Mouse (Mus musculus): Measurements from ENCODE around the gene Wdr26. TPM values are rescaled to one million over a fixed set of nuclear protein-coding genes. Genes with fewer than 3 reads are reported as not detected.

Gene Wdr26
- polyA plus RNA-seq, 1 experiment from 2014 or later, result 50.1 TPM

DNA sequence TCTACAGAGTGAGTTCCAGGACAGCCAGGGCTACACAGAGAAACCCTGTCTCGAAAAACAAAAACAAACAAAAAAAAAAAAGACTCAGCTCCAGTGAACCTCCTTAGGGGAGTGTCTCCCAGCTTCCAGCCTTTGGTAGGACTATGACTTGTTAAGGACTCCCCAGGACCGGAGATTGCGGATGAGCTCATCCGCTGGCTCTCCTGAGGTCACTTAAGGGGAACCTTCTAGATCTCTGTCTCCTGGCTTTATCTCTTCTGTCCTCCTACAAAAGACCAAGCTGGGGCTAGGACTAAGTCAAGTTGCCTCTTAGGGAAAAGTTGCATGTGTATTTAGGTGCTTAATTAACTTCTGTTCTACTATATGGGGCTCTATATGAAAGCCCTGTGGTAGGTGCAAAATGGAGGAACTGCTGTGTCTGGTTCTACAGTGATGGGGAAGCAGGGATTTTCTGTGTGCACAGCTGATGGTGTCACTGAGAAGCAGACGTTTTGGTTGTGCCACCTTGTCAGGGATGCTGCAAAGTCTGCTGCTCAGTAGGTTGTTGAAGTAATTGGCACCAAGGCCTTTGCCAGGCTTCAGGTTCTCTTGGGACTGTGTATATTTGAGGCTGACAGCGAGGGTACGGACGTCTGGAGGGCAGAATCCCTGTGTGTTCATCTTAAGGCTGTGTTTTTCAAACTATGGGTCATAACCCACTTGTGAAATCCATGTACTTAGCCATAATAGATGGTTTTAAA is 2.7 kb upstream of the Wdr26 start:
- Histone ChIP-seq H3K27ac (ENCODE audit: low read depth, low read length) (no peak overlapping the region), H3K36me3 (ENCODE audit: control insufficient read depth, insufficient read depth, low read length) (no peaks in the 10 kb centered on the region), H3K4me1 (replicated peaks; ENCODE audit: control insufficient read depth, insufficient read depth, low read length) (0 out of 2 replicates have a peak, but pooled peaks cover 4% of the 10 kb centered on the region), H3K9ac (ENCODE audit: low read depth, low read length) (no peak overlapping the region), H3K4me3 (ENCODE audit: low read depth, low read length) (no peak overlapping the region), H3K9me3 (ENCODE audit: control insufficient read depth, low read length) (no peaks in the 10 kb centered on the region), H3K27me3 (ENCODE audit: control insufficient read depth, insufficient read depth, low read length) (no peaks in the 10 kb centered on the region), H3K4me2 (replicated peaks; ENCODE audit: low read depth, low read length) (no peak overlapping the region)
- DNase-seq (ENCODE audit: low spot score) (no peak), ATAC-seq (ENCODE audit: low FRiP score) (no peak)
- 85% methylated on average over 8 of the region's 8 CpGs for WGBS

DNA sequence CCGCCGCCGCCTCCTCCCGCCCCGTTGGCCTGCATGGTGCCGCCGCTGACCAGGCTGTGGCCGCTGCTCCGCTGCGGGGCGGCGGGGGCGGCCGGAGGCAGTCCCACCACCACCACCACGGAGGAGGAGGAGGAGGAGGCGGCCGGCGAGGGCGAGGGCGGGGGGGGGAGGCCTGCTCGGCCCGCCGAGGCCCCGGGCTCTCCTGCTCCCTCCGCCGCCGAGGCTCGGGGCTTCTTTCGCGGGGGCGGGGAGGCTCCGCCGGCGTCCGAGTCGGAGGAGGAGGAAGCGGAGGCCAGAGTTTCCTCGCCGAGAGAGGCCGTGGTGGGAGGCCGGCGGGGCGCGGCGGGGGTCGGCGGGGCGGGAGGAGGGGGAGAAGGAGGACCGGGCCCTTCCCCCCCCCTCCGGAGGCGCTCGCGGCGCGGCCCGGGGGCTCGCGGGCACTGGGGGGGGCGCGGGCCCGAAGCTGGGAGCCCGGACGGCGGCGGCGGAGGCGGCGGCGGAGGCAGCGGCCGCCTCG is 340 bp downstream of the Wdr26 start:
- 0% methylated on average over 1 of the region's 72 CpGs for WGBS
- peak overlapping the region; percentile 93 for H3K4me3 ChIP-seq (ENCODE audit: low read depth, low read length)
- peak overlapping the region; percentile 90 for H3K27ac ChIP-seq (ENCODE audit: low read depth, low read length)
- H3K9ac ChIP-seq (ENCODE audit: low read depth, low read length), result peak overlapping the region; percentile 90
- no peaks in the 10 kb centered on the region for H3K9me3 ChIP-seq (ENCODE audit: control insufficient read depth, low read length)
- 0 out of 2 replicates have a peak, but pooled peaks cover 4% of the 10 kb centered on the region for H3K4me1 ChIP-seq (replicated peaks; ENCODE audit: control insufficient read depth, insufficient read depth, low read length)
- DNase-seq (ENCODE audit: low spot score) (peak; percentile 59), ATAC-seq (ENCODE audit: low FRiP score) (peak; percentile 61)
- H3K27me3 ChIP-seq (ENCODE audit: control insufficient read depth, insufficient read depth, low read length), result no peaks in the 10 kb centered on the region
- peak overlapping the region; percentile 74 for H3K4me2 ChIP-seq (replicated peaks; ENCODE audit: low read depth, low read length)
- H3K36me3 ChIP-seq (ENCODE audit: control insufficient read depth, insufficient read depth, low read length), result no peaks in the 10 kb centered on the region

DNA sequence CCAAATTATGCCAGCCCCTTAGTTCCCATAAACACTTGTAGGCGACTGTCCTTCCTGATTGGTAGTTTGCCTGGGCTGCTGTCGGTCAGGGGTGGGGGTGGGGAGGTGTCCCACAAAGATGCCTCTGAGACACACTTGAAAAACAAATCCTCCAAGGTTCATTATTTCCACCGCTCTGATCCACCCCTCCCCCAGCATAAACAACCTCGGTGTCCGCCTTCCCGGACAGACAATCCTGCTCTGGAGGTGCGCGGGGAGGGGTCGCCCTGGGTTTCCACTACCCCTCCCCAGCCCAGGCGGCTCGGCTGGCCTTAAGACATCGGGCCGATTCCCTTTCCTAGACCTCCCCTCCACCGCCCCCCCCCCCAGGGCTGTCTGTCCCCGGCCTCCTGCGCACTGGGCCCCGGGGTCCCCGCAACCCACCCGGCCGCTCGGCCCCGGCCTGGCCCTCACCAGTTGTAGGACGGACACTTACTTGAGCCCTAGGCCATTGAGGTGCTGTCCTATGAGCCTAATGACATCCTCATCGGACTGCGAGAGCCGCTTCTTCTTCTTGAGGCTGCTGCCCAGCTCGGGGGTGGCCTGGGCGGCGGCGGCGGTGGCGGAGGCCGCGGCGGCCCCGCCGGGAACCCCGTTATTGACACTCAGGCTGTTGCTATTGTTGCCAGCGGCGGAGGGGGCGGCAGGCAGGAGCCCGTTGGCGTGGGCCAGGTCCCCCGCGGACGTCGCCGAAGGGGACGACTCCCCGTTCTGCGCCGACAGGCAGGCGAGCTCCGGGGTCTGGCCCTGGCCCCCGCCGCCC is 999 bp downstream of the Wdr26 start:
- Histone ChIP-seq H3K4me1 (replicated peaks; ENCODE audit: control insufficient read depth, insufficient read depth, low read length) (0 out of 2 replicates have a peak, but pooled peaks cover 4% of the 10 kb centered on the region), H3K9ac (ENCODE audit: low read depth, low read length) (peak overlapping the region; percentile 90), H3K9me3 (ENCODE audit: control insufficient read depth, low read length) (no peaks in the 10 kb centered on the region), H3K36me3 (ENCODE audit: control insufficient read depth, insufficient read depth, low read length) (no peaks in the 10 kb centered on the region), H3K4me3 (ENCODE audit: low read depth, low read length) (peak overlapping the region; percentile 93), H3K4me2 (replicated peaks; ENCODE audit: low read depth, low read length) (peak overlapping the region; percentile 74), H3K27me3 (ENCODE audit: control insufficient read depth, insufficient read depth, low read length) (no peaks in the 10 kb centered on the region), H3K27ac (ENCODE audit: low read depth, low read length) (peak overlapping the region; percentile 90)
- WGBS, result under 1% methylated on average over 49 of the region's 56 CpGs
- peak; percentile 65 for ATAC-seq (ENCODE audit: low FRiP score)
- peak; percentile 60 for DNase-seq (ENCODE audit: low spot score)

DNA sequence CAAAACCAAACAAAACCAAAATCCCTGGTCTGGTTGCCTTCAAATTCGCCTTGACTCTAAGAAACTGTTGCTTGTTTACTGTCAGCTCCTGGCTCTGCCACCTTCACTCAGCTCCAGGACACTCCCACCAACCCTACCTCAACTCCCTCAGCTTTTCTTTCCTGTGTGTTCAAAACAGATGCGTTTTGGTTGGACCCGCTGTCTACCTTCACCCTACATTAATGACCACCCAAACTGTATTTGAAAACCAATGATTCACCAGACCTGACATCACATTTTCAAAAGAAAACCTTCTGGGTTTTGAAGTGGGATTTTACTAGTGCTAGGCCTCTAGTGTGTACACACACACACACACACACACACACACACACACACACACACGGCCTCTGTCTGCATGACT is 1.7 kb downstream of the Wdr26 start:
- no peaks in the 10 kb centered on the region for H3K9me3 ChIP-seq (ENCODE audit: control insufficient read depth, low read length)
- no peaks in the 10 kb centered on the region for H3K27me3 ChIP-seq (ENCODE audit: control insufficient read depth, insufficient read depth, low read length)
- DNase-seq (ENCODE audit: low spot score) (no peak), ATAC-seq (ENCODE audit: low FRiP score) (no peak)
- 28% methylated on average over 4 of the region's 4 CpGs for WGBS
- H3K9ac ChIP-seq (ENCODE audit: low read depth, low read length), result peak overlapping the region; percentile 90; the same call in 1 of the 2 replicates
- peak overlapping the region; percentile 74 for H3K4me2 ChIP-seq (replicated peaks; ENCODE audit: low read depth, low read length)
- no peaks in the 10 kb centered on the region for H3K36me3 ChIP-seq (ENCODE audit: control insufficient read depth, insufficient read depth, low read length)
- 0 out of 2 replicates have a peak, but pooled peaks cover 4% of the 10 kb centered on the region for H3K4me1 ChIP-seq (replicated peaks; ENCODE audit: control insufficient read depth, insufficient read depth, low read length)
- peak overlapping the region; percentile 93 for H3K4me3 ChIP-seq (ENCODE audit: low read depth, low read length)
- no peak overlapping the region for H3K27ac ChIP-seq (ENCODE audit: low read depth, low read length)

DNA sequence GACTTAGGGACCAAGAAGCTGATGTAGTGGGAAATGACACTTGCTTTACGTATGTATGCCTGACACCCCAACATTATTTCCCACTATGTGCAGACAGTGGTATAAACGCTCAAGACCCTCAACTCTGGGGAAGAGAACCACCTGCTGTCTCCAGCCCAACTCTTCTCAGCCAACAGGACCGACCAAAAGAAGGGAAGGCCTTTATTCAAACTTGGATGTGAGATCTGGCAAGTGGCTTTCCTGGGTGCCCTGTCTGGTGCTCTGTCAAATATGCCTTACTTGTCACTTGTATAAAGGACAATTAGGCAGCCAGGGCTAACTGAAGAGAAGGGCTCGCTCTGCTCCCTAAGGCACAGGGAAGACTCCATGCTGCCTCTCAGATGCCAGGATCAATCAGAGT is 12.4 kb downstream of the Wdr26 start:
- H3K36me3 ChIP-seq (ENCODE audit: control insufficient read depth, insufficient read depth, low read length), result peaks cover 27% of the 10 kb centered on the region

DNA sequence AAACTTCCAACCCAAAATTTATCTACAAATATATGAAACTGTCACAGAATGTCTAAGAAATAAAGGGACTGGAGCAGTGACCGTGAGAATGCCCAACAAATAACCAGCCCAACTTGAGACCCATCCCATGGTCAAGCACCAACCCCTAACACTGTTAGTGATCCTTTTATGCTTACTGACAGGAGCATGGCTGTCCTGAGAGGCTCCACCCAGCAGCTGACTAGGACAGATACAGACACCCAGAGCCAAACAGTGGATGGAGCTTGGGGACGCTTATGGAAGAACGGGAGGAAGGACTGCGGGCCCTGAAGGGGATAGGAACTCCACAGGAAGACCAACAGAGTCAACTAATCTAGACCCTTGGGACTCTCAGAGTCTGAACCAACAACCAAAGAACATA is 22.9 kb downstream of the Wdr26 start:
- no peak overlapping the region for H3K4me2 ChIP-seq (replicated peaks; ENCODE audit: low read depth, low read length)
- 96% methylated on average over 4 of the region's 4 CpGs for WGBS
- no peak overlapping the region for H3K27ac ChIP-seq (ENCODE audit: low read depth, low read length)
- H3K4me3 ChIP-seq (ENCODE audit: low read depth, low read length), result no peak overlapping the region
- no peak overlapping the region for H3K9ac ChIP-seq (ENCODE audit: low read depth, low read length)
- no peak for ATAC-seq (ENCODE audit: low FRiP score)
- H3K27me3 ChIP-seq (ENCODE audit: control insufficient read depth, insufficient read depth, low read length), result no peaks in the 10 kb centered on the region
- no peak for DNase-seq (ENCODE audit: low spot score)
- peaks cover 18% of the 10 kb centered on the region for H3K36me3 ChIP-seq (ENCODE audit: control insufficient read depth, insufficient read depth, low read length)
- no peaks in the 10 kb centered on the region for H3K9me3 ChIP-seq (ENCODE audit: control insufficient read depth, low read length)
- no peaks in the 10 kb centered on the region for H3K4me1 ChIP-seq (replicated peaks; ENCODE audit: control insufficient read depth, insufficient read depth, low read length)

More for the DNA sequence above, 12.4 kb downstream of the Wdr26 start:
- DNase-seq (ENCODE audit: low spot score) (no peak), ATAC-seq (ENCODE audit: low FRiP score) (no peak)
- Histone ChIP-seq H3K9me3 (ENCODE audit: control insufficient read depth, low read length) (no peaks in the 10 kb centered on the region), H3K4me2 (replicated peaks; ENCODE audit: low read depth, low read length) (no peak overlapping the region), H3K27ac (ENCODE audit: low read depth, low read length) (no peak overlapping the region), H3K27me3 (ENCODE audit: control insufficient read depth, insufficient read depth, low read length) (no peaks in the 10 kb centered on the region), H3K9ac (ENCODE audit: low read depth, low read length) (no peak overlapping the region), H3K4me1 (replicated peaks; ENCODE audit: control insufficient read depth, insufficient read depth, low read length) (no peaks in the 10 kb centered on the region), H3K4me3 (ENCODE audit: low read depth, low read length) (no peak overlapping the region)
- 89% methylated on average over 4 of the region's 4 CpGs for WGBS

DNA sequence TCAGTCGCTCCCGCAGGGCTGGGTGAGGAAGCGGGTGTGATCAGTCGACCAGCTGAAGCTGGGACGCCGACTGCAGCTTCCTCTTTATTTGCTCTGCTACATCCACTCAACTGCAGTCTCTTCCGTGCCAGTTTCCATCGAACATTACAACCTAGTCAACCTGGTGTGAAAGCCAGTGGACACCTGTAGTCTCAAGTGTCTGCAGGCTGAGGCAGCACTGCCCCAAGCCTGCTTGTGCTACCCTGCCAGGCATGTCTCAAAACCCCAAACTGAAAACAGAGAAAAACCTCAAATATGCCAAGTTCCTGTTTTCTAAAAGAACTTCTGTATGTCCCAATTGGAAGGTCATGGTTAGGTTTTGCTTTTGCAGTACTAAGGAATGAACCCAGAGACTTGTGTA is 41.6 kb downstream of the Wdr26 start:
- H3K36me3 ChIP-seq (ENCODE audit: control insufficient read depth, insufficient read depth, low read length), result peaks cover 6% of the 10 kb centered on the region; the same call in 1 of the 2 replicates
- 92% methylated on average over 8 of the region's 8 CpGs for WGBS

DNA sequence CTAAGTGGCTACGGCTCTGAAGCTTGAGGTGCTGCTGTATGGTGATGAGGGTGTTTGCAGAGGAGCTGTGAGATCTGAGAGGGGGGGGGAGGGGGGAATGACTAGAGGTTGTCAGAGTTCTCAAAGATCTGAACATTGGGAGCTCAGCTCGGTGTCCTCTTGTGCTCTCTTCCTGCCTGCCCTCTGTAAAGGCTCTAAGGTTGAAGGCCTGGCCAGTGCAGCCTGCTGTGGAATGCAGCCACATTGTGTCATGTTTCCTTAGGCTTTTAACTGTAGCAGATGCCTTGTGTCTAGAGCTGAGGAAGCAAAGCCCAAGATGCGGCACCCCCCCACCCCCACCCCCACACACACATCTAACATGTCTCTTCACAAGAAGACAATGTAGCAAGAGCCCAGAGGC is 43.4 kb downstream of the Wdr26 start:
- Histone ChIP-seq H3K4me3 (ENCODE audit: low read depth, low read length) (no peak overlapping the region), H3K4me2 (replicated peaks; ENCODE audit: low read depth, low read length) (no peak overlapping the region), H3K36me3 (ENCODE audit: control insufficient read depth, insufficient read depth, low read length) (peaks cover 8% of the 10 kb centered on the region), H3K9ac (ENCODE audit: low read depth, low read length) (no peak overlapping the region), H3K27ac (ENCODE audit: low read depth, low read length) (no peak overlapping the region), H3K4me1 (replicated peaks; ENCODE audit: control insufficient read depth, insufficient read depth, low read length) (no peaks in the 10 kb centered on the region), H3K27me3 (ENCODE audit: control insufficient read depth, insufficient read depth, low read length) (no peaks in the 10 kb centered on the region), H3K9me3 (ENCODE audit: control insufficient read depth, low read length) (no peaks in the 10 kb centered on the region)
- ATAC-seq (ENCODE audit: low FRiP score) (no peak), DNase-seq (ENCODE audit: low spot score) (no peak)
- WGBS, result 80% methylated on average over 3 of the region's 3 CpGs

More for the DNA sequence above, 41.6 kb downstream of the Wdr26 start:
- Histone ChIP-seq H3K4me3 (ENCODE audit: low read depth, low read length) (no peak overlapping the region), H3K9ac (ENCODE audit: low read depth, low read length) (no peak overlapping the region), H3K27ac (ENCODE audit: low read depth, low read length) (no peak overlapping the region), H3K27me3 (ENCODE audit: control insufficient read depth, insufficient read depth, low read length) (no peaks in the 10 kb centered on the region), H3K9me3 (ENCODE audit: control insufficient read depth, low read length) (no peaks in the 10 kb centered on the region), H3K4me1 (replicated peaks; ENCODE audit: control insufficient read depth, insufficient read depth, low read length) (no peaks in the 10 kb centered on the region), H3K4me2 (replicated peaks; ENCODE audit: low read depth, low read length) (no peak overlapping the region)
- DNase-seq (ENCODE audit: low spot score) (no peak), ATAC-seq (ENCODE audit: low FRiP score) (no peak)

All from hindbrain, embryonic 11.5 days (tissue).